Mouse (Mus musculus) midbrain, embryonic 14.5 days (tissue): ENCODE measurements around the gene Prdm16. TPM values are rescaled to one million over a fixed set of nuclear protein-coding genes. Genes with fewer than 3 reads are reported as not detected.
A peak's percentile ranks its signal among the peaks of the same experiment; 100 is the strongest.

Experiments
- ATAC-seq: fragments of 200-750 bp; cut with Nextera tagmentation; 2 replicates; pipeline ENCODE4 v1.8.0; 2017; ENCODE audit warnings: moderate number of reproducible peaks, moderate library complexity; ENCODE audit not compliant: low FRiP score, low TSS enrichment
- DNase-seq: peaks from one replicate; pipeline ENCODE4 v3.0.0-alpha.2; 2015
- H3K27ac ChIP-seq: fragments of 300-500 bp; sonication (generic); replicated peaks from 2 replicates; pipeline ENCODE4 v1.5.1; 2014; ENCODE audit warnings: mild to moderate bottlenecking, low read depth, low read length, moderate library complexity
- H3K27me3 ChIP-seq: fragments of 300-500 bp; sonication (generic); 2 replicates; pipeline ENCODE4 v1.6.1; 2014; ENCODE audit warnings: low read length, control low read depth, mixed read lengths; ENCODE audit not compliant: control insufficient read depth, insufficient read depth
- H3K36me3 ChIP-seq: fragments of 300-500 bp; sonication (generic); 2 replicates; pipeline ENCODE4 v1.6.1; 2014; ENCODE audit warnings: low read length, control low read depth; ENCODE audit not compliant: control insufficient read depth, insufficient read depth
- H3K4me1 ChIP-seq: fragments of 300-500 bp; sonication (generic); 2 replicates; pipeline ENCODE4 v1.6.1; 2014; ENCODE audit warnings: mild to moderate bottlenecking, antibody characterized with exemption, low read length, control low read depth; ENCODE audit not compliant: control insufficient read depth, insufficient read depth
- H3K4me2 ChIP-seq: fragments of 300-500 bp; sonication (generic); 2 replicates; pipeline ENCODE4 v1.6.1; 2014; ENCODE audit warnings: mild to moderate bottlenecking, low read length, moderate library complexity
- H3K4me3 ChIP-seq: fragments of 300-500 bp; sonication (generic); replicated peaks from 2 replicates; pipeline ENCODE4 v1.5.1; 2014; ENCODE audit warnings: low read depth, low read length
- H3K9ac ChIP-seq: fragments of 300-500 bp; sonication (generic); replicated peaks from 2 replicates; pipeline ENCODE4 v1.6.1; 2014; ENCODE audit warnings: mild to moderate bottlenecking, low read length, moderate library complexity
- H3K9me3 ChIP-seq: fragments of 300-500 bp; sonication (generic); 2 replicates; pipeline ENCODE4 v1.6.1; 2016; ENCODE audit warnings: low read length, control low read depth, mixed read lengths; ENCODE audit not compliant: control insufficient read depth
- WGBS: fragments of 180-500 bp; shearing (Covaris S2); extraction: QIAGEN DNeasy Blood & Tissue Kit; methylation state at CpG from one replicate; pipeline ENCODE4 v1.1.7; 2014; 5-methylcytosine and 5-hydroxymethylcytosine counted together
- polyA plus RNA-seq: library from polyadenylated mRNA; unstranded; fragments of >200 nt; fragmentation: Nextera tagmentation; extraction: Ambion mirVana; gene quantifications from 2 replicates; pipeline ENCODE4 v1.2.1, GENCODE M21; 2014

The Prdm16 gene
- polyA plus RNA-seq, 1 experiment from 2014 or later = 10.1 TPM

- H3K9me3 ChIP-seq = no peaks in the 10 kb centered on the region
- no peak for DNase-seq
- H3K4me2 ChIP-seq = no peak overlapping the region
- H3K36me3 ChIP-seq = no peaks in the 10 kb centered on the region
- H3K27ac ChIP-seq = no peak overlapping the region
- 65% methylated on average over 9 of the region's 9 CpGs for WGBS
- peaks cover 48% of the 10 kb centered on the region for H3K4me1 ChIP-seq
- H3K4me3 ChIP-seq = no peak overlapping the region
- peaks cover 7% of the 10 kb centered on the region; the same call in 1 of the 2 replicates for H3K27me3 ChIP-seq
- no peak for ATAC-seq
- no peak overlapping the region for H3K9ac ChIP-seq
These were observed 91.4 kb downstream of the Prdm16 start for GRCm38 (mm10) chr4:154545296-154545695.

- H3K27ac ChIP-seq = no peak overlapping the region
These were observed 92.8 kb downstream of the Prdm16 start for GRCm38 (mm10) chr4:154543921-154544320.

GRCm38 (mm10) chr4:154543128-154543527, 93.5 kb downstream of the Prdm16 start:
- 62% methylated on average over 4 of the region's 4 CpGs for WGBS
- Histone ChIP-seq H3K27me3 (0 out of 2 replicates have a peak, but pooled peaks cover 6% of the 10 kb centered on the region), H3K9ac (no peak overlapping the region), H3K27ac (no peak overlapping the region), H3K9me3 (no peaks in the 10 kb centered on the region), H3K36me3 (no peaks in the 10 kb centered on the region), H3K4me2 (no peak overlapping the region), H3K4me1 (peaks cover 33% of the 10 kb centered on the region), H3K4me3 (no peak overlapping the region)
- ATAC-seq (0 out of 2 replicates have a peak, but pooled peaks have one; percentile 35), DNase-seq (peak; percentile 43)

More at GRCm38 (mm10) chr4:154543921-154544320, 92.8 kb downstream of the Prdm16 start:
- Histone ChIP-seq H3K4me3 (no peak overlapping the region), H3K9me3 (no peaks in the 10 kb centered on the region), H3K4me1 (peaks cover 35% of the 10 kb centered on the region), H3K9ac (no peak overlapping the region), H3K27me3 (0 out of 2 replicates have a peak, but pooled peaks cover 7% of the 10 kb centered on the region), H3K4me2 (peak overlapping the region; percentile 13; the same call in 1 of the 2 replicates), H3K36me3 (no peaks in the 10 kb centered on the region)
- DNase-seq (peak; percentile 58), ATAC-seq (no peak)
- WGBS = 17% methylated on average over 21 of the region's 21 CpGs

- H3K4me1 ChIP-seq = peaks cover 33% of the 10 kb centered on the region
- H3K36me3 ChIP-seq = no peaks in the 10 kb centered on the region
- no peak overlapping the region for H3K4me2 ChIP-seq
- H3K27ac ChIP-seq = no peak overlapping the region
- H3K9me3 ChIP-seq = no peaks in the 10 kb centered on the region
- H3K27me3 ChIP-seq = 0 out of 2 replicates have a peak, but pooled peaks cover 4% of the 10 kb centered on the region
- no peak overlapping the region for H3K4me3 ChIP-seq
- H3K9ac ChIP-seq = no peak overlapping the region
- 64% methylated on average over 5 of the region's 5 CpGs for WGBS
- DNase-seq = no peak
- ATAC-seq = no peak
These were observed 94.1 kb downstream of the Prdm16 start for GRCm38 (mm10) chr4:154542568-154542967.

- Histone ChIP-seq H3K9me3 (no peaks in the 10 kb centered on the region), H3K27ac (no peak overlapping the region), H3K27me3 (0 out of 2 replicates have a peak, but pooled peaks cover 4% of the 10 kb centered on the region), H3K4me2 (no peak overlapping the region), H3K4me1 (peaks cover 33% of the 10 kb centered on the region), H3K36me3 (no peaks in the 10 kb centered on the region), H3K4me3 (no peak overlapping the region), H3K9ac (no peak overlapping the region)
- 61% methylated on average over 9 of the region's 9 CpGs for WGBS
- DNase-seq = peak; percentile 35
- no peak for ATAC-seq
These were observed 94.9 kb downstream of the Prdm16 start for GRCm38 (mm10) chr4:154541632-154542276.

GRCm38 (mm10) chr4:154540671-154541070, 96.0 kb downstream of the Prdm16 start:
- H3K27me3 ChIP-seq = 0 out of 2 replicates have a peak, but pooled peaks cover 4% of the 10 kb centered on the region
- no peak overlapping the region; the same call in 1 of the 2 replicates for H3K4me2 ChIP-seq
- peak overlapping the region; percentile 29; the same call in 1 of the 2 replicates for H3K9ac ChIP-seq
- ATAC-seq (peak; percentile 67; the same call in 1 of the 2 replicates), DNase-seq (peak; percentile 77)
- H3K4me1 ChIP-seq = peaks cover 33% of the 10 kb centered on the region
- H3K27ac ChIP-seq = peak overlapping the region; percentile 67
- H3K36me3 ChIP-seq = no peaks in the 10 kb centered on the region
- no peak overlapping the region for H3K4me3 ChIP-seq
- 16% methylated on average over 10 of the region's 10 CpGs for WGBS
- no peaks in the 10 kb centered on the region for H3K9me3 ChIP-seq

- Histone ChIP-seq H3K4me3 (no peak overlapping the region), H3K27me3 (0 out of 2 replicates have a peak, but pooled peaks cover under 1% of the 10 kb centered on the region), H3K9me3 (no peaks in the 10 kb centered on the region), H3K27ac (no peak overlapping the region), H3K9ac (no peak overlapping the region), H3K4me1 (peaks cover 33% of the 10 kb centered on the region), H3K36me3 (no peaks in the 10 kb centered on the region), H3K4me2 (no peak overlapping the region)
- WGBS = 80% methylated on average over 12 of the region's 12 CpGs
- peak; percentile 22 for DNase-seq
- no peak for ATAC-seq
These were observed 97.0 kb downstream of the Prdm16 start for GRCm38 (mm10) chr4:154539703-154540102.

GRCm38 (mm10) chr4:154538727-154539126, 97.9 kb downstream of the Prdm16 start:
- Histone ChIP-seq H3K27ac (no peak overlapping the region), H3K4me1 (peaks cover 26% of the 10 kb centered on the region), H3K9me3 (no peaks in the 10 kb centered on the region), H3K4me3 (no peak overlapping the region), H3K9ac (no peak overlapping the region), H3K4me2 (no peak overlapping the region), H3K27me3 (no peaks in the 10 kb centered on the region), H3K36me3 (no peaks in the 10 kb centered on the region)
- 87% methylated on average over 4 of the region's 4 CpGs for WGBS
- ATAC-seq = no peak
- DNase-seq = no peak

GRCm38 (mm10) chr4:154536110-154536509, 100.6 kb downstream of the Prdm16 start:
- Histone ChIP-seq H3K4me2 (no peak overlapping the region), H3K4me1 (peaks cover 6% of the 10 kb centered on the region), H3K36me3 (no peaks in the 10 kb centered on the region), H3K27ac (no peak overlapping the region), H3K27me3 (no peaks in the 10 kb centered on the region), H3K4me3 (no peak overlapping the region), H3K9me3 (no peaks in the 10 kb centered on the region), H3K9ac (no peak overlapping the region)
- 82% methylated on average over 5 of the region's 5 CpGs for WGBS
- DNase-seq = no peak
- ATAC-seq = no peak
